Mouse (Mus musculus) ES-Bruce4 (cell line): ENCODE measurements around the gene Sipa1l2.

Experiments
- CTCF ChIP-seq: IDR thresholded peaks from one replicate; pipeline ENCODE4 v1.8.1; 2011; ENCODE audit warnings: low read depth, low read length
- POLR2A ChIP-seq: IDR thresholded peaks from one replicate; pipeline ENCODE4 v1.8.1; 2011; ENCODE audit warnings: low read length; ENCODE audit not compliant: insufficient read depth

DNA sequence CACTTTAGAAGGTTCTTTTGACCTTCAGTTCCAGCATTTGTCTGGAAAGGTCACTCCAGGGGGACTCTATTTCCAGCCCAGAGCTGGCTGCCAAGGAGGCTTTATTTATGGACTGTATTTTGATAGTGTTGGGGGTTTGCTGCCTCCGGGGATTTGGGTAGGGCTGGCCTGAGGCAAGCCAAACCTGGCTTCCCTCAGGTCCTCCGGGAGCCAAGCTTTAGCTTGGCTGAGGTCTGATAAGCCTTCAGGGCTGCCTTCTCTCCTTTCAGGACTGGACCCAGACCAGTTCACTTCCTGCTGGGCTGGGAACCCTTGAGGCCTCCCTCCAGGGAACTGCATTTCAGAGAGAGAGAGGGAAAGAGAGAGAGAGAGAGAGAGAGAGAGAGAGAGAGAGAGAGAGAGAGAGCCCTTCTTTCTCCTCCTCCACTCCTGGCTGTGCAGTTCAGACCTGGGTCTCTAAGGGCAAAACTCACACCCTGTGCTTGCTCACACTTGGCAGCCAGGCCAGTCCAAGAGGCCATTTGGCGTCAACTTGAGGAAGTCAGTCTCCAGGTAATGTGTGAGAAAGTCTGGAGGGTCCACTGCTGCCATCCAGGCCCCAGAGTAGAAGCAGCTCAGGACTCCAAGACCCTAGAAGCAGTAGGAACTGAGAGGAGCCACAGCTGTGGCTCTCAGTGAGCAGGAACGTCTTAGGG lies 201.1 kb downstream of the Sipa1l2 start:
- TF ChIP-seq POLR2A (no peak), CTCF (no peak)
